Comparison of ENCODE assay signal across 8 mouse cellular contexts in the genomic region with DNA sequence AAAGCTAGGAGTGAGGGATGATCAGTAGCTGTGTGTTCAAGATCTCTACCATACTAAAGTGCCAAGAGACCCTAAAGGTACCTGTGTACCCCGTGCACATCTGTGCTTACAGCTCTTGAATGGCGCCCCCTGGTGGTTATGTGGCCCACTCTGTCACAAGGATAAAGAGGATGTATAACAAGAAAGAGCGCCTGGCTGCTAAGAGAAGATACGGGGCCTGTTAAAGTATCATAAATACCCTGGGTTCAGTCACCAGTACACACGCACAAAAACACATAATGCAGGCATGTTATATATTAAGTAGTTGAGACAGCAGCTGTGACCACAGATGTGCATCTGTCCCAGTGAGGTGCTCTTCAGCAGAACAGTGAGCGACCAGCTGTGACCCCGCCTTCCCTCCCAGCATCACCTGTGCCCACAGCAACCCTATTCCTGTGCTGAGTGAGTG. TPM values are rescaled to one million over a fixed set of nuclear protein-coding genes. Genes with fewer than 3 reads are reported as not detected.
DNase-seq lines count a peak whose midpoint lies in the region; ATAC-seq and TF ChIP-seq lines count a peak whose summit lies in the region.

No protein-coding gene starts in this region.

- H3K9me3 ChIP-seq in forebrain, embryonic 16.5 days (ENCODE audit: control insufficient read depth, low read length) = no peaks in the 10 kb centered on the region
- no peaks in the 10 kb centered on the region for H3K9me3 ChIP-seq in kidney, postnatal 0 days (replicated peaks; ENCODE audit: low read length)
- H3K9me3 ChIP-seq in midbrain, embryonic 11.5 days (ENCODE audit: control insufficient read depth, low read length) = no peaks in the 10 kb centered on the region

- no peak overlapping the region for H3K27ac ChIP-seq in forebrain, embryonic 16.5 days (ENCODE audit: low read length)
- H3K27ac ChIP-seq in kidney, postnatal 0 days = no peak overlapping the region
- H3K27ac ChIP-seq in midbrain, embryonic 11.5 days (ENCODE audit: low read depth, low read length) = no peak overlapping the region
- H3K27ac ChIP-seq in testis, adult 2 months (ENCODE audit: control insufficient read depth, insufficient read depth, low read depth, low read length) = no peak overlapping the region

- no peak overlapping the region for H3K9ac ChIP-seq in forebrain, embryonic 16.5 days (replicated peaks; ENCODE audit: low read depth, low read length)
- no peak overlapping the region for H3K9ac ChIP-seq in kidney, postnatal 0 days (ENCODE audit: low read depth, low read length)
- H3K9ac ChIP-seq in midbrain, embryonic 11.5 days (ENCODE audit: low read length) = no peak overlapping the region

- no peak overlapping the region for H3K4me2 ChIP-seq in forebrain, embryonic 16.5 days (ENCODE audit: low read length)
- no peak overlapping the region for H3K4me2 ChIP-seq in kidney, postnatal 0 days (ENCODE audit: low read length)
- H3K4me2 ChIP-seq in midbrain, embryonic 11.5 days = no peak overlapping the region

- no peak for TF ChIP-seq POLR2A in testis, adult 2 months (IDR thresholded peaks at IDR 0.05; ENCODE audit: control insufficient read depth, low read depth, low read length)

- peak; percentile 63 for DNase-seq in urinary bladder, postnatal 14 days (ENCODE audit: low spot score)
- DNase-seq in urinary bladder, postnatal 4 days (ENCODE audit: low spot score in 2 of 2) = no peak
- peak; percentile 87 for DNase-seq in adrenal gland, postnatal 14 days
- peak; percentile 83 for DNase-seq in kidney, postnatal 0 days (ENCODE audit: low spot score)
- DNase-seq in midbrain, embryonic 11.5 days (ENCODE audit: low spot score, missing footprints) = peak; percentile 97
- DNase-seq in right cerebral cortex, postnatal 36 days (ENCODE audit: low spot score in 2 of 2) = no peak

- peaks cover 28% of the 10 kb centered on the region for H3K36me3 ChIP-seq in forebrain, embryonic 16.5 days (ENCODE audit: control insufficient read depth, insufficient read depth)
- H3K36me3 ChIP-seq in kidney, postnatal 0 days (ENCODE audit: insufficient read depth, low read length) = peaks cover 41% of the 10 kb centered on the region
- H3K36me3 ChIP-seq in midbrain, embryonic 11.5 days (ENCODE audit: control insufficient read depth, insufficient read depth, low read length) = peaks cover 18% of the 10 kb centered on the region; the same call in 1 of the 2 replicates
- H3K36me3 ChIP-seq in testis, adult 2 months (ENCODE audit: control insufficient read depth, insufficient read depth, low read length) = no peaks in the 10 kb centered on the region

- ATAC-seq in forebrain, embryonic 16.5 days = peak; percentile 44
- ATAC-seq in kidney, postnatal 0 days (replicated peaks; ENCODE audit: low FRiP score, low read depth) = no peak
- peak; percentile 65 for ATAC-seq in midbrain, embryonic 11.5 days (ENCODE audit: low FRiP score)

- peaks cover 4% of the 10 kb centered on the region; the same call in 1 of the 2 replicates for H3K4me1 ChIP-seq in forebrain, embryonic 16.5 days (replicated peaks; ENCODE audit: control insufficient read depth, insufficient read depth, low read length)
- no peaks in the 10 kb centered on the region; the same call in 1 of the 2 replicates for H3K4me1 ChIP-seq in kidney, postnatal 0 days (replicated peaks; ENCODE audit: insufficient read depth, low read length)
- no peaks in the 10 kb centered on the region for H3K4me1 ChIP-seq in midbrain, embryonic 11.5 days (ENCODE audit: control insufficient read depth, insufficient read depth, low read length)
- no peaks in the 10 kb centered on the region; the same call in 1 of the 2 replicates for H3K4me1 ChIP-seq in testis, adult 2 months (ENCODE audit: control insufficient read depth, insufficient read depth, low read length)

- WGBS in forebrain, embryonic 16.5 days = 64% methylated on average over 7 of the region's 7 CpGs
- WGBS in kidney, postnatal 0 days = 54% methylated on average over 7 of the region's 7 CpGs
- 63% methylated on average over 7 of the region's 7 CpGs for WGBS in midbrain, embryonic 11.5 days

- no peak overlapping the region for H3K4me3 ChIP-seq in forebrain, embryonic 16.5 days (replicated peaks; ENCODE audit: low read length)
- H3K4me3 ChIP-seq in kidney, postnatal 0 days (replicated peaks; ENCODE audit: low read depth, low read length) = no peak overlapping the region
- no peak overlapping the region for H3K4me3 ChIP-seq in midbrain, embryonic 11.5 days (ENCODE audit: low read depth, low read length)
- no peak overlapping the region for H3K4me3 ChIP-seq in testis, adult 2 months (ENCODE audit: control insufficient read depth, low read depth, low read length)

- no peaks in the 10 kb centered on the region for H3K27me3 ChIP-seq in forebrain, embryonic 16.5 days (replicated peaks; ENCODE audit: control insufficient read depth, insufficient read depth, low read length)
- H3K27me3 ChIP-seq in kidney, postnatal 0 days (ENCODE audit: insufficient read depth, low read length) = no peaks in the 10 kb centered on the region
- H3K27me3 ChIP-seq in midbrain, embryonic 11.5 days (ENCODE audit: control insufficient read depth, insufficient read depth, low read length) = no peaks in the 10 kb centered on the region
- H3K27me3 ChIP-seq in testis, adult 2 months (ENCODE audit: control insufficient read depth, insufficient read depth, low read length) = no peaks in the 10 kb centered on the region

- TF ChIP-seq CTCF in kidney, postnatal 0 days (IDR thresholded peaks at IDR 0.05; ENCODE audit: low read depth) = peak; percentile 89
- TF ChIP-seq CTCF in testis, adult 2 months (IDR thresholded peaks at IDR 0.05; ENCODE audit: control insufficient read depth, insufficient read depth, insufficient replicate concordance, low read depth, low read length) = peak; percentile 69; the same call in 1 of the 2 replicates

RNA-seq across cellular contexts. Expression of gene Idh2, which starts 30.7 kb away (rescaled TPM):
- 353 and 359 TPM in 2 replicates for total RNA-seq in adrenal gland, postnatal 14 days (2021)
- 286 and 298 TPM in 2 replicates for polyA plus RNA-seq in forebrain, embryonic 16.5 days (2015; fragmentation: Nextera tagmentation; extraction: Ambion mirVana)
- 630 and 689 TPM in 2 replicates for polyA plus RNA-seq in kidney, postnatal 0 days (2015; fragmentation: Nextera tagmentation; extraction: Ambion mirVana)
- 349 and 357 TPM in 2 replicates for polyA plus RNA-seq in midbrain, embryonic 11.5 days (2014; fragmentation: Nextera tagmentation; extraction: Ambion mirVana)
- 9.6 and 11.2 TPM in 2 replicates for polyA plus RNA-seq in testis, adult 2 months (2012; rRNA removed)

RNA-seq across cellular contexts. Expression of gene Zfp710, which starts 59.9 kb away (rescaled TPM):
- total RNA-seq in adrenal gland, postnatal 14 days (2021) = 21.3 and 25.6 TPM in 2 replicates
- polyA plus RNA-seq in forebrain, embryonic 16.5 days (2015; fragmentation: Nextera tagmentation; extraction: Ambion mirVana) = 18.7 and 19.6 TPM in 2 replicates
- 14.8 and 15.3 TPM in 2 replicates for polyA plus RNA-seq in kidney, postnatal 0 days (2015; fragmentation: Nextera tagmentation; extraction: Ambion mirVana)
- 25.6 and 31.3 TPM in 2 replicates for polyA plus RNA-seq in midbrain, embryonic 11.5 days (2014; fragmentation: Nextera tagmentation; extraction: Ambion mirVana)
- 3.8 and 5.1 TPM in 2 replicates for polyA plus RNA-seq in testis, adult 2 months (2012; rRNA removed)

Comparison
In these comparisons a context has a peak if more than half of its experiments do, and no peak if none do; other contexts are left out.
1. DNase-seq: peak in urinary bladder, postnatal 14 days (single experiment), adrenal gland, postnatal 14 days (single experiment), kidney, postnatal 0 days (single experiment) and midbrain, embryonic 11.5 days (single experiment); none in urinary bladder, postnatal 4 days (0 of 2) and right cerebral cortex, postnatal 36 days (0 of 2).
2. RNA of gene Idh2, which starts 30.7 kb away (polyA plus RNA-seq): 630 to 689 TPM in kidney, postnatal 0 days, 349 to 357 TPM in midbrain, embryonic 11.5 days and 286 to 298 TPM in forebrain, embryonic 16.5 days; 9.6 to 11.2 TPM in testis, adult 2 months; every median in the first group is over 10 times any median in the second.